Comparison of ENCODE assay signal across 8 mouse cellular contexts in the genomic region with DNA sequence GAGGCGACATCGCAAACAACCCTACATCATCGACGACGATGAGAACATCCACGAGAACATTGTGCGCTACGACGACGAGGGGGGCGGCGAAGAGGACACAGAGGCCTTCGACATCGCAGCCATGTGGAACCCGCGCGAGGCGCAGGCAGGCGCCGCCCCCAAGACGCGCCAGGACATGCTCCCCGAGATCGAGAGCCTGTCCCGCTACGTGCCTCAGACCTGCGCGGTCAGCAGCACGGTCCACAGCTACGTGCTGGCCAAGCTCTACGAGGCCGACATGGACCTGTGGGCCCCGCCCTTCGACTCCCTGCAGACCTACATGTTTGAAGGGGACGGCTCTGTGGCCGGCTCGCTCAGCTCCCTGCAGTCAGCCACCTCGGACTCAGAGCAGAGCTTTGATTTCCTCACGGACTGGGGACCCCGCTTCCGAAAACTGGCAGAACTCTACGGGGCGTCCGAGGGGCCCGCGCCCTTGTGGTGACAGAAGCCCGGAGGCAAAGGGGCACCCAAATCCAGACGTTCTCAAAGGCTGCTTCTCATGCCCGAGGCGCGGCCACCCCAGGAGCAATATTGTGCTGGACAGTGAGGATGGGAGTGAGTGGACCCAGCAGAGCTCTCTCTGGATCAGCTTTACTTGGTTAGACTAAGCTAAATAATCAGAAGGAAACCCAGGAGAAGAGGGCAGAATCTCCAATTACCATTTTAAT.
A peak's percentile ranks its signal among the peaks of the same experiment; 100 is the strongest.
DNase-seq lines count a peak whose midpoint lies in the region; ATAC-seq and TF ChIP-seq lines count a peak whose summit lies in the region.

No protein-coding gene starts in this region.

- no peak for TF ChIP-seq POLR2A in cortical plate, adult 2 months (IDR thresholded peaks at IDR 0.05; ENCODE audit: extremely low read depth, insufficient read depth, low read length)

- TF ChIP-seq EP300 in heart, postnatal 0 days (IDR thresholded peaks at IDR 0.05; ENCODE audit: low read depth) = no peak

- peak; percentile 70 for ATAC-seq in heart, postnatal 0 days (ENCODE audit: insufficient read depth, low read depth)
- ATAC-seq in midbrain, embryonic 13.5 days = peak; percentile 95
- ATAC-seq in megakaryocyte-erythroid progenitor cell, adult 5-6 weeks (replicated peaks; ENCODE audit: low FRiP score, low TSS enrichment, poor library complexity, severe bottlenecking) = no peak

- intact Hi-C loops in gastrocnemius, postnatal 36 days (cut with DNase I) = no loop called here

- peak overlapping the region; percentile 48; the same call in 1 of the 2 replicates for H3K9ac ChIP-seq in heart, postnatal 0 days (replicated peaks; ENCODE audit: low read depth, low read length)
- H3K9ac ChIP-seq in midbrain, embryonic 13.5 days (replicated peaks) = peak overlapping the region; percentile 72

- DNase-seq in gastrocnemius, postnatal 10 days = peak; percentile 20
- no peak for DNase-seq in gastrocnemius, postnatal 36 days
- peak; percentile 9 for DNase-seq in heart, postnatal 0 days (ENCODE audit: low spot score)
- peak; percentile 47 to 68 for DNase-seq in kidney, postnatal 25 days
- no peak for DNase-seq in left cerebral cortex, adult 11 months (ENCODE audit: low spot score)

- TF ChIP-seq CTCF in cortical plate, adult 2 months (IDR thresholded peaks at IDR 0.05; ENCODE audit: extremely low read depth, insufficient read depth, low read length) = no peak
- no peak for TF ChIP-seq CTCF in heart, postnatal 0 days (IDR thresholded peaks at IDR 0.05; ENCODE audit: low read depth)

- no peak overlapping the region for H3K27ac ChIP-seq in cortical plate, adult 2 months (ENCODE audit: insufficient read depth, low read length)
- H3K27ac ChIP-seq in heart, postnatal 0 days (ENCODE audit: low read depth) = no peak overlapping the region
- no peak overlapping the region for H3K27ac ChIP-seq in midbrain, embryonic 13.5 days

- no peaks in the 10 kb centered on the region for H3K9me3 ChIP-seq in heart, postnatal 0 days (replicated peaks; ENCODE audit: control insufficient read depth, low read length)
- H3K9me3 ChIP-seq in midbrain, embryonic 13.5 days = no peaks in the 10 kb centered on the region

- 13% methylated on average over 47 of the region's 51 CpGs for WGBS in heart, postnatal 0 days
- 12% methylated on average over 51 of the region's 51 CpGs for WGBS in midbrain, embryonic 13.5 days

- 0 out of 2 replicates have a peak overlapping the region, but pooled peaks have one; percentile 17 for H3K4me3 ChIP-seq in cortical plate, adult 2 months (ENCODE audit: insufficient read depth, low read length)
- peak overlapping the region; percentile 41 for H3K4me3 ChIP-seq in heart, postnatal 0 days (ENCODE audit: low read depth, low read length)
- peak overlapping the region; percentile 49 for H3K4me3 ChIP-seq in midbrain, embryonic 13.5 days (replicated peaks)

- H3K4me1 ChIP-seq in cortical plate, adult 2 months (ENCODE audit: control insufficient read depth, insufficient read depth, low read length) = no peaks in the 10 kb centered on the region
- no peaks in the 10 kb centered on the region for H3K4me1 ChIP-seq in heart, postnatal 0 days (ENCODE audit: control insufficient read depth, insufficient read depth)
- H3K4me1 ChIP-seq in midbrain, embryonic 13.5 days (replicated peaks) = 0 out of 2 replicates have a peak, but pooled peaks cover 6% of the 10 kb centered on the region

- H3K36me3 ChIP-seq in heart, postnatal 0 days (replicated peaks; ENCODE audit: control insufficient read depth, insufficient read depth, low read length) = no peaks in the 10 kb centered on the region
- no peaks in the 10 kb centered on the region for H3K36me3 ChIP-seq in midbrain, embryonic 13.5 days

- no peaks in the 10 kb centered on the region for H3K27me3 ChIP-seq in heart, postnatal 0 days (ENCODE audit: control insufficient read depth, insufficient read depth, low read length)
- H3K27me3 ChIP-seq in midbrain, embryonic 13.5 days = no peaks in the 10 kb centered on the region

- H3K4me2 ChIP-seq in heart, postnatal 0 days (ENCODE audit: low read depth, low read length) = peak overlapping the region; percentile 67
- peak overlapping the region; percentile 80 for H3K4me2 ChIP-seq in midbrain, embryonic 13.5 days (replicated peaks)

Comparison
In these comparisons a context has a peak if more than half of its experiments do, and no peak if none do; other contexts are left out.
1. DNase-seq: peak in gastrocnemius, postnatal 10 days (single experiment), heart, postnatal 0 days (single experiment) and kidney, postnatal 25 days (2 of 2); none in gastrocnemius, postnatal 36 days (0 of 2) and left cerebral cortex, adult 11 months (single experiment).
2. Peak in every context shown above with its lines, with median percentiles within 50 percentile points of each other: H3K4me3 ChIP-seq.